Mouse (Mus musculus) kidney, adult 2 months (tissue): ENCODE measurements at regions not wholly inside any gene's neighbourhood (a gene's known extent, or its start where the extent isn't known, plus 50 kb on each side); places are given as distances from the start of the nearest gene placed in this dataset.

Experiments used
- CTCF ChIP-seq: fragments of 200-500 bp; conservative IDR thresholded peaks from 2 replicates; pipeline ENCODE4 v1.5.1; 2011; ENCODE audit warnings: low read depth, mild to moderate bottlenecking, control low read depth, low read length, moderate library complexity, mixed read lengths; ENCODE audit not compliant: insufficient read depth, insufficient read length
- POLR2A ChIP-seq: fragments of 200-500 bp; IDR thresholded peaks from one replicate; pipeline ENCODE4 v1.6.1; 2011; ENCODE audit warnings: low read depth, low read length, control low read depth

DNA sequence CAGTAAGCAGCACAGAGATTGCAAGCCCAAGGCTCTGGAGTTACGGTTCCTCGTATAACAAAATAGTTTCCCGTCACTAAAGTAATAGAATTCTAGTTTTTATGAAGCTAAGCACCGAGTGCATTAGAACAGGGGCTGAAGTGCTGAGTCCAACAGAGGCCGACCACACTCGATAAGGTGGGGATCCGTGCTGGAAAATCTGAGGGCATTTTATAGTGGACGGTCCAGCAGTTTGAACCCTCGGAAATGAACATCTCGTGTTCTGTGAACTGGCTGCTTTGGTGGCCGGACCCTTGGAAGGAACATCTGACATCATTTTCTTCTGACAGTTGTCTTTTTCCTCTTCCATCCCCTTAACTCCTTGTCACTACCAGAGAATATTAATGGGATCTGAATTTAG lies 240.0 kb upstream of the Veph1 start:
- TF ChIP-seq POLR2A = no peak
- no peak for TF ChIP-seq CTCF
